16 mouse cellular contexts compared by ENCODE assay signal in the genomic region with DNA sequence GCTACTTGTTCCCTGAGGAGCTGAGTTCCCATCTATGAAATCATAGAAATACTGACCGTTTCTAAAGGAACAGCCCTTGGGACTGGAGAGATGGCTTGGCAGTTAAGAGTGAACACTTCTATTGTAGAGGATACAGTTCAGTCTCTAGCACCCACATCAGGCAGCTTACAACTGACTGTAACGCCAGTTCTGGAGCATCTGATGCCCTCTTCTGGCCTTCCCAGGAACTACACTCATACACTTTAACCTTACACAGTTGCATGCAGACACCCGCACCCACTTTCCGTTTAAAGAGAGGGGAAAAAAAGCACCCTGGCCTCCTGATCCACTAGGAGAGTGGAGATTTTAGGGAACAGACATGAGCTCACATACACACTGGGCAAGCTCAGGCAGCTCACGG. TPM values are rescaled to one million over a fixed set of nuclear protein-coding genes. Genes with fewer than 3 reads are reported as not detected.
DNase-seq lines count a peak whose midpoint lies in the region; ATAC-seq and TF ChIP-seq lines count a peak whose summit lies in the region.
"Had no signal": no experiment of that assay in that cellular context is flagged by ENCODE, and none has a peak within 500 bp of the region (broad histone marks: within the 10 kb centered on the region; RNA-seq: fewer than 3 reads in every experiment).

No protein-coding gene starts in this region.

- TF ChIP-seq RAD21 in CH12.LX (IDR thresholded peaks at IDR 0.05; ENCODE audit: low read depth, low read length) = peak; percentile 28

- 87% methylated on average over 5 of the region's 5 CpGs for WGBS in liver, adult 2 months
- 84% methylated on average over 5 of the region's 5 CpGs for WGBS in liver, embryonic 11.5 days

- no peaks in the 10 kb centered on the region for H3K9me3 ChIP-seq in liver, embryonic 11.5 days (ENCODE audit: control insufficient read depth, low read length)
- H3K9me3 ChIP-seq in CH12.LX (replicated peaks; ENCODE audit: low read length) = peaks cover 9% of the 10 kb centered on the region
- H3K9me3 ChIP-seq: embryonic facial prominence, embryonic 12.5 days had no signal

- peak; percentile 38; the same call in 1 of the 2 replicates for TF ChIP-seq CTCF in gastrocnemius, adult 2 months (IDR thresholded peaks at IDR 0.05)
- peak; percentile 35; the same call in 1 of the 2 replicates for TF ChIP-seq CTCF in liver, adult 2 months (IDR thresholded peaks at IDR 0.05; ENCODE audit: low read depth, low read length)
- peak; percentile 33 to 49; a peak in 2 of 4 replicates for TF ChIP-seq CTCF in CH12.LX (conservative IDR thresholded peaks at IDR 0.05 in 1 of 2, IDR thresholded peaks at IDR 0.05 in 1 of 2; ENCODE audit: low read depth in 2 of 2, low read length in 2 of 2)

- no peak overlapping the region for H3K9ac ChIP-seq in liver, adult 2 months (ENCODE audit: low read depth, low read length)
- H3K9ac ChIP-seq in liver, embryonic 11.5 days (ENCODE audit: low read depth, low read length) = no peak overlapping the region
- no peak overlapping the region for H3K9ac ChIP-seq in CH12.LX (ENCODE audit: insufficient read depth, low read depth)
- H3K9ac ChIP-seq: embryonic facial prominence, embryonic 12.5 days had no signal

- no peak for TF ChIP-seq POLR2A in liver, adult 2 months (IDR thresholded peaks at IDR 0.05; ENCODE audit: extremely low read depth, insufficient read depth, low read length)
- no peak for TF ChIP-seq POLR2A in CH12.LX (IDR thresholded peaks at IDR 0.05; ENCODE audit: low read depth, low read length)

- H3K79me2 ChIP-seq in liver, adult 2 months (ENCODE audit: control insufficient read depth, insufficient read depth, low read length) = peaks cover 16% of the 10 kb centered on the region; the same call in 1 of the 2 replicates
- no peaks in the 10 kb centered on the region for H3K79me2 ChIP-seq in CH12.LX (replicated peaks; ENCODE audit: control insufficient read depth, extremely low read depth, insufficient read depth, poor library complexity, severe bottlenecking)

- no peak for TF ChIP-seq EP300 in CH12.LX (IDR thresholded peaks at IDR 0.05; ENCODE audit: low read length)

- H3K27ac ChIP-seq in gastrocnemius, adult 2 months = no peak overlapping the region
- H3K27ac ChIP-seq in liver, adult 2 months (replicated peaks; ENCODE audit: insufficient read depth, low read depth, low read length) = no peak overlapping the region
- no peak overlapping the region for H3K27ac ChIP-seq in liver, embryonic 11.5 days (ENCODE audit: low read depth, low read length)
- H3K27ac ChIP-seq in CH12.LX (ENCODE audit: insufficient read depth, low read depth) = no peak overlapping the region
- H3K27ac ChIP-seq: embryonic facial prominence, embryonic 12.5 days had no signal

- no peak overlapping the region for H3K4me3 ChIP-seq in gastrocnemius, adult 2 months
- H3K4me3 ChIP-seq in liver, adult 2 months (ENCODE audit: insufficient read depth, low read depth, low read length) = no peak overlapping the region
- H3K4me3 ChIP-seq in liver, embryonic 11.5 days (ENCODE audit: low read depth, low read length) = no peak overlapping the region
- no peak overlapping the region for H3K4me3 ChIP-seq in CH12.LX (replicated peaks in 1 of 3; ENCODE audit: low read depth in 2 of 3, low read length in 2 of 3, poor library complexity in 1 of 3)
- H3K4me3 ChIP-seq: embryonic facial prominence, embryonic 12.5 days had no signal

- no peak overlapping the region for H3K4me2 ChIP-seq in liver, embryonic 11.5 days
- H3K4me2 ChIP-seq in CH12.LX (ENCODE audit: insufficient read depth, low read depth, poor library complexity, severe bottlenecking) = no peak overlapping the region
- H3K4me2 ChIP-seq: embryonic facial prominence, embryonic 12.5 days had no signal

- H3K36me3 ChIP-seq in liver, adult 2 months (ENCODE audit: control insufficient read depth, insufficient read depth, low read length) = no peaks in the 10 kb centered on the region
- no peaks in the 10 kb centered on the region for H3K36me3 ChIP-seq in liver, embryonic 11.5 days (ENCODE audit: control insufficient read depth, insufficient read depth, low read length)
- no peaks in the 10 kb centered on the region for H3K36me3 ChIP-seq in CH12.LX (replicated peaks in 1 of 2; ENCODE audit: control insufficient read depth in 1 of 2, insufficient read depth in 1 of 2, low read length in 1 of 2)
- H3K36me3 ChIP-seq: embryonic facial prominence, embryonic 12.5 days had no signal

- no peaks in the 10 kb centered on the region for H3K27me3 ChIP-seq in liver, adult 2 months (ENCODE audit: control insufficient read depth, insufficient read depth, low read length)
- H3K27me3 ChIP-seq in liver, embryonic 11.5 days (replicated peaks; ENCODE audit: control insufficient read depth, insufficient read depth, low read length) = no peaks in the 10 kb centered on the region
- H3K27me3 ChIP-seq in CH12.LX (replicated peaks) = no peaks in the 10 kb centered on the region
- H3K27me3 ChIP-seq: embryonic facial prominence, embryonic 12.5 days; Patski had no signal

- dilution Hi-C loops in CH12.LX (cut with MboI; ENCODE audit: extremely low pct_ligation_motif_present, extremely low pct_unique_long_range_greater_than_20kb, low sequenced_read_pairs) = no loop called here

- in situ Hi-C loops in CH12.LX (cut with MboI; ENCODE audit: low pct_ligation_motif_present, low pct_unique_long_range_greater_than_20kb, low sequenced_read_pairs) = no loop called here

- DNase-seq in gastrocnemius, adult 2 months = no peak
- DNase-seq in gastrocnemius, postnatal 14 days = no peak
- DNase-seq in liver, adult 2 months (ENCODE audit: extremely low read depth, low read depth, low spot score) = no peak
- no peak for DNase-seq in liver, embryonic 11.5 days (ENCODE audit: low spot score)
- no peak for DNase-seq in CH12.LX (ENCODE audit: extremely low read depth)
- DNase-seq in adrenal gland, adult 18-20 months (ENCODE audit: low spot score in 2 of 2) = no peak
- DNase-seq in layer of hippocampus, adult 9-11 months = no peak
- DNase-seq: adrenal gland, adult 2 months; heart, postnatal 4 days; kidney, postnatal 36 days; lung, adult 18-20 months; right cerebral cortex, adult 18-20 months; thymus, adult 18-20 months had no signal

- intact Hi-C loops in gastrocnemius, adult 2 months (cut with DNase I) = no loop called here
- intact Hi-C loops in gastrocnemius, postnatal 14 days (cut with DNase I; ENCODE audit: low total_unique reads) = no loop called here

- H3K4me1 ChIP-seq in liver, adult 2 months (ENCODE audit: control insufficient read depth, insufficient read depth, low read length) = no peaks in the 10 kb centered on the region; the same call in 1 of the 2 replicates
- H3K4me1 ChIP-seq in liver, embryonic 11.5 days (replicated peaks; ENCODE audit: control insufficient read depth, insufficient read depth, low read length) = peaks cover 11% of the 10 kb centered on the region
- H3K4me1 ChIP-seq in CH12.LX (ENCODE audit: control insufficient read depth in 1 of 2, insufficient read depth in 2 of 2) = no peaks in the 10 kb centered on the region

- ATAC-seq in liver, embryonic 11.5 days (replicated peaks; ENCODE audit: low FRiP score) = no peak
- 0 out of 2 replicates have a peak, but pooled peaks have one; percentile 22 for ATAC-seq in granulocyte monocyte progenitor cell, adult 5-6 weeks (replicated peaks; ENCODE audit: poor library complexity, severe bottlenecking)
- ATAC-seq: Patski had no signal

TF ChIP-seq in CH12.LX, 34 proteins besides CTCF, POLR2A, EP300 and RAD21:
- TF ChIP-seq ZC3H11A (IDR thresholded peaks at IDR 0.05; ENCODE audit: low read depth, low read length) = no peak
- no peak for TF ChIP-seq UBTF (IDR thresholded peaks at IDR 0.05; ENCODE audit: low read depth, low read length)
- TF ChIP-seq SMC3 (IDR thresholded peaks at IDR 0.05; ENCODE audit: low read depth, low read length) = peak; percentile 46
- no peak for TF ChIP-seq MAX (IDR thresholded peaks at IDR 0.05; ENCODE audit: low read length)

RNA-seq across cellular contexts. Expression of gene Tbc1d7, which starts 53.9 kb away (rescaled TPM):
- 10 to 100 TPM; 20.7 to 29.4 TPM for total RNA-seq in gastrocnemius, adult 2 months (2021)
- total RNA-seq in gastrocnemius, postnatal 14 days (2021) = 10 to 100 TPM; 22.6 to 26.3 TPM
- 6.2 and 7.2 TPM in 2 replicates for total RNA-seq in liver, adult 2 months (2014; rRNA removed)
- polyA plus RNA-seq in liver, adult 2 months (2012; rRNA removed) = 14.9 and 18.0 TPM in 2 replicates
- 28.9 and 34.8 TPM in 2 replicates for polyA plus RNA-seq in liver, embryonic 11.5 days (2014; fragmentation: Nextera tagmentation; extraction: Ambion mirVana)
- total RNA-seq in CH12.LX (2012; rRNA removed) (19.5 and 20.3 TPM in 2 replicates), CH12.LX (2014; rRNA removed) (20.2 and 23.4 TPM in 2 replicates)
- polyA plus RNA-seq in CH12.LX (2012; ENCODE audit: insufficient read length, low read depth) = 32.9 and 37.3 TPM in 2 replicates
- 16.7 and 34.8 TPM in 2 replicates for total RNA-seq in granulocyte monocyte progenitor cell, adult 5-6 weeks (2014; fragmentation: Nextera tagmentation)
- 8.2 and 12.7 TPM in 2 replicates for total RNA-seq in granulocyte monocyte progenitor cell, adult 5-6 weeks (2017)
- 10 to 100 TPM; 11.4 to 13.5 TPM for total RNA-seq in adrenal gland, adult 18-20 months (2021)
